Mouse (Mus musculus) granulocyte monocyte progenitor cell, adult 5-6 weeks (primary cell): ENCODE measurements at regions not wholly inside any gene's neighbourhood (a gene's known extent, or its start where the extent isn't known, plus 50 kb on each side); places are given as distances from the start of the nearest gene placed in this dataset.

Experiments used
- ATAC-seq: replicated peaks from 2 replicates; pipeline ENCODE4 v1.8.0; 2016; ENCODE audit warnings: mild to moderate bottlenecking, moderate TSS enrichment, inconsistent platforms; ENCODE audit not compliant: poor library complexity, severe bottlenecking

DNA sequence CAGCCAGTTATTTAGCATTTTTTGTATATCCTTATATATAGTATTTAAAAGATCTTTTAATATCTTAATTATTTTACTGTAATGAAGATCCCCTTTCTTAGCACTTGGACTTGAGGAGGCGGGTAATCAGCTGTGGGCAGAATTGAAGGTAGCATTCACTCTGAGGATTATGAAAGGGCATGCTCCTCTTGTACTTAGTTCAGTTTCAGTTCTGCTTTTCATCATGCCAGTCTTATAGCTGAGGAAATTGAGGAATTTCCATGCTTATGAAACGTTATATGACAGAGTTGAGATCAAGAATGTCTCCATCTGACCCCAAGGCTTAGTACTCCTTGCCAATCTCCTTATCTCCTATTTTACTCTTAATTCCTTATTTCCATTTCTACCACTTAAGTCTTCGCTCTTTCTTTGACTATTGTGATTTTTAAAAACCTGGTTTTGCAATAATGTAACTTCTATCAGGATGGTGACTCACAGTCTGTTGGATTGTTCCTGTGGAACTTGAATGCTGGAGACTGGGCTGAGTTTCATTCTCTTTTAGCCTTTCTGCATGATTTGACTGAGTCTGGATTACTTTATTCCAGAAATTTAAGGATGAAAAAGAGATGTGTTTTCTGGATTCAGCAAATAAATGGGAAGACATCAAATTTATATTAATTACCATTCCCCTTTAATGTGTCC is 133.6 kb downstream of the Papss1 start:
- peak; percentile 95 for ATAC-seq

- no peak for ATAC-seq
Observed at GRCm38 (mm10) chr3:131703134-131703533, 138.6 kb downstream of the Papss1 start.

DNA sequence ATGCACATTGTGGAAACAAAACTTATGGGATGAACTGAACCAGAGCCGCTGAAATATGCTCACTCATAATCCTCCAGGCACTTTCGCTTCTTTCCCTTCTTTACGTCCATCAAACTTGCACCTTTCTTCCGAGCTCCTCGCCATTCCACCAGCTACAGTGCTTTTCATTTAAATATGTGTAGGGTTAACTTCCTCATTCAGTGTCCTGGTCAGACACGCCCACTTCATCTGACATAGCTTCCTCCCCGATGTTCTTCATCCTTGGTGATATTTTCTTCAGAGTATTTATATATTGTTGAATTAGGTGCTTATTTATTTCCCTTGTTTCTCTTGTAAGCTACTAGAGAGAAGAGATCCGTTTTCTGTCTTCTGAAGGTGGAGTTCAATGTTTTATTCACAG is 149.0 kb downstream of the Papss1 start:
- ATAC-seq = peak; percentile 55

- ATAC-seq = no peak
Observed at GRCm38 (mm10) chr3:131718761-131719160, 154.2 kb downstream of the Papss1 start.

- no peak for ATAC-seq
Observed at GRCm38 (mm10) chr3:131728618-131729017, 164.1 kb downstream of the Papss1 start.

DNA sequence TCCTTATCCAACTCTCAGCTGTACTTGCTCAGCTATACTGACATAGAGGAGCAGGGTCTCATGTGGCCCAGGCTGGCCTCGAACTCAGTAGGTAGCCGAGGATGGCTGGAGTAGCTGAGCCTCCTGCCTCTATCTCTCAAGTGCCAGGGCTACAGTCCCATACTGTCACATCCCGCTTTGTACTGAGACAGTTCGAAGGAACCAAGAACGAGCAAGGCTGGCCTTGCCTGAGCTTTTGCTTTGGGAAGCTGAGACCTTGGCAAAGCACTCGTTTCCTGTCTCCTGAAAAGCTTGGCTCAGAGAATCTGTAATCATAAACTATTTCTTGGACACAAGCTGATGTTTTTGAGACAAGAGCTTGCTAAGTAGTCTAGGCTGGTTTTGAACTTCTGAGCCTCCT is 169.7 kb downstream of the Papss1 start:
- no peak for ATAC-seq

DNA sequence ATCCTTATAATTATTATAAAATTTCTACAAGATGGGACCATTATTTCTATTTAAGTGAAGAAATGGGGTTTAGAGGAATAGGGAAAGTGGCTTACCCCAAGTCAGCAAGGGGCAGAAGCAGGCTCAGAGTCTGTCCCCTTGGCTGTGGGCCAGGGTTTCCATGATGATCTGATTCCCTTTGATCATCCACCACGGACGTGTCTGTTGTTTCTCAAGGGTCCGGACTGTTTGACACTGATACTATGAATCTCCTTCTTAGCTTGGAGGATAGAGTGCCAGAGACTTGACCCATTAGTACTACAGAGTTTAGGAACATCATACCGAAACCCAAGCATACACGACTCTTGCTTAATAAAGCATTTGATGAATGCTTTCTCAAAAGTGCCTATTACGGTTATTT is 172.9 kb downstream of the Papss1 start:
- ATAC-seq = no peak

DNA sequence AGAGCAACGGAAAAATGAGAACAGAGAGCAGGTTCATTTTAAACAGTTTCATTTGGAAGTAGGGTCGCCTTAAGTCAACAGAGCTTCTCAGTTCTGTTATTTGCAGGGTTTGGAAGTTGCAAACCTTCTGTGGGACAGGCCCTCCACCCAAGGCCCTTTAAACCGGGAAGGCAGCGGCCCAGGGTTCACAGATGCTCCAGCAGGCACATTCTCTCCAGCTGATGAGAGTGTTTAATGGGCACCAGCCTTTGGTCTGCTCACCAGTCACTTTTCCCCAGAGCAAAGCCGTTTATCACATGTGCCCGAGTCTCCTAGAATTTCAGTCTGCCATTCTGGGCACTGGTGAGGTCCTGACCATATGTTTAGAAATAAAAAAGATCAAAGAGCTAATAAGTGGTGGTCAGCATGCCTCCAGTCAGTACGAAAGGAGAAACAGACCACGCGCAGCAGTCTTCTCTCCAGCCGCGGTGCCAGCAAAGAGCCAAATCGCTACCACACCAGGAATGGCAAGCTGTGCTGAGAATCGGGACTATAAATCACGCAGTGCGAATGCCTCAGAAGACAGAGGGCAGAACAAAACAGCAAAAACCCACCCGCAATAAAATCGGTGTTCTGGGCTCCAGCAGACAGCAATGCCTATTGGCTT is 173.5 kb downstream of the Papss1 start:
- ATAC-seq = no peak

GRCm38 (mm10) chr3:131755537-131755936 is 191.0 kb downstream of the Papss1 start:
- no peak for ATAC-seq

DNA sequence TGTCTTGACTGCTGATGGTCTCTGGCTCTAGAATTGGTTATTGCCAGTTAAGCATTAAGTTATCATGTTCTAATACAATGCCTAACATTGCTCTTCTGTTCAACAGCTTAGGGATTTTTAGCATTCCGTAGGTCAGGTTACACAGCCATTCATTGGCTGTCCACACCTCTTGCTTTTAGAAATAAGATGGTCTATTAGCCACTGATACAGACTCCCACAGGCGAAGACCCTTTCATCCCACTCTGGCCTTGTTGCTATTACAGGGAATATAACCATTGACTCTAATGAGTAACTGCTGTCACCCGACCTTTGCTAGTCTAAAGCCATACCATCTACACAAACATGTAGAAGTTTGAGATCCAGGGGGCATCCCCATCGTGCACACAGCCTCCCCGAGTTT is 191.6 kb downstream of the Papss1 start:
- ATAC-seq = no peak

GRCm38 (mm10) chr3:131769976-131770375 is 205.4 kb downstream of the Papss1 start:
- no peak for ATAC-seq

DNA sequence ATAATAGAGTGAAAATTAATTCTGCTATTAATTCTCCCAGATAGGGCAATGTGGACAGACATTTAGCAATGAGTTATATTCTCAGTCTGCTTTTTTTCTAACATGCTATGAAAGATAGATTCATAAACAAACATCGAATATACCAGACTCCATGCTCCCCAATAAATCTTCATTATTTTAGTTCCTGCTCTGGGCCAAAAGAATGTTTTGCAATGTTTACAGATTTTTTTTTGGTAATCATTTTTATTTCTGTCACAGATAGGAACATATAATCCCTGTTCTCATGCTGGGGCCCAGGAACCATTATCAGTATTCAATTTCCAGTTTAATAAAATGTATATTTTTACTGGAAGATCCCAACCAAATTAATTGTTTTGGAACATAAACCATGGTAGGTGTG is 205.9 kb downstream of the Papss1 start:
- ATAC-seq = no peak

DNA sequence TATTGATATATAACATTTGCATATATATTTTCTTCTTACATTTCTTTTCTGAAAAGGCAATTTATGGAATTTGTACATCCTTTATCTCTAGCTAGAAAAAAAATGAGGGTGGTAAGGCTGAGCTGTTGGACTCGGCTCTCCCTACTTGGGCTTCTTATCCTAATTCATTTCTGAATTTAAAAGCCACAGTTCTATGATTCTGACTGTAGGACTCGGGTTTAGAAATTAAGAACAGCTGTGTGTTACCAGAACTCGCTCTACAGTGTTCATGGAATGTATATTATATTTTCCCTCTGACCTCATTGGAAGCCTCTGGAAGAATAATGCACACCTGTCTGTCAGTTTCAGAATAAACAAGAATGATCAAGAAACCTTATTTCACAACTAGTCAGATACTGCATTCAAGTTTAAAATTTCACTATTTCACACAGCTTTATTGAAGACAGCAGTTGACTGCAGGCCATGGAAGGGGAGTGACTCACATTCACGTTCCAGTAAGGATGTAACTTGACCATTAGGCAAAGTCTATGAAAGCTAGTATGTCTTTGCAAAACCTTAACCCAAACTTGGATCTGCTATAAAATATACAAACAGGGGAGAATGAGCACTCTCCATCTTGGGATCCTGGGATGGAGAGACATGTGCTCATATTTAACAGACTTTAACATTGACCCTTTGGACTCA is 207.4 kb downstream of the Papss1 start:
- ATAC-seq = no peak

DNA sequence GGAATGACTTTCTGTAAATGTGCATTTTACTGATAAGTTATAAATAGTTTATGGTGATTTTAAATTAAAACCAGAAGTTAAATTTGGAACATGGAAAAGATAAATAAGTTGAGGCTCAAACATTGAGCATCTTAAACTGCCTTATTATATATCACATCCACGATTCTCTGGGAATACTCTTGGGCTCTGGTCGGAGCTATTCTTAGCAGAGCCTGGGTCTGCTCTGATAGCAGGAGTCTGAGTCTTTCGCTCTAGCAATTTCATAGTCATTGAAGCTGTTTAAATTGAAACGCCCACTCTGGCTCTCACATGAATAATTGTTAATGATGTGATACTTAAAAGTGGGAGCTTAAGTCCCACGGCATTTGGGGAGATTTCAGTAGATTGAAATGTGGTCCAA is 208.0 kb downstream of the Papss1 start:
- ATAC-seq = no peak

DNA sequence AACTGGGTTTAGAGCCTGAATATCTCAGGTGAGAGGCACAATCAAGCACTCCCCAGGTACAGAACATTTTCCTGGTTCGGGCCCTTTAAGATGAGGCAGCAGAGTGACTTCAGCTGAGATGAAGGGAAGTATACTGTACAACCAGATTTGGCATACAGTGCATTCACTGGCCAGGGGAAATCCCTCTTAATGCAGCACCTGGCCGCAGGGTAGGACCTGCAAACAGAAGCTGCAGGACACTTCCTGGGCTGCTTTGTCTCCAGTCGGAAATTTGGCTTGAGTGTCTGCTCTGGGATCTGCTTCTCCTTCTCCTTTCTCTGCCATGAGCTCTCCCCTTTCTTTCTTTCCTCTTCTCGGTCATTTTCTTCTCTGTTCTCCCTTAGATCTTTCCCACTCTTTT is 210.9 kb downstream of the Papss1 start:
- no peak for ATAC-seq

DNA sequence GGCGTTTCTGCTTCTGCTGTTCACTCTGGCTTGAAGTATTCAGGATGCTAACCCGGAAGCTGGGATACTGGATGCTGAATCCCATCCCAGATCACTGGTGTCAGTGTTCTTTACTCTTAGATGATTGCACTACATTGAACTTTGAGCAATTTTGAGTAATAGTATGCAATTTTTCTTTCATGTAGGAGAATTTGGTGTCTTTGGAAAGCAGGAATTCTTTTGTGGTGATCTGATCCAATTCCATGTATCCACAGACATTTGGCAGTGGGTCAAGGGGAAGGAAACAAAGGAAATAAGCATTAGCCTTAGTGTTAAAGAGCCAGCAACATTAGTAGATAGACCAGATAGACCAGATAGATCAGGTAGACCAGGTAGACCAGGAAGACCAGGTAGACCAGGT is 212.1 kb downstream of the Papss1 start:
- ATAC-seq = no peak

DNA sequence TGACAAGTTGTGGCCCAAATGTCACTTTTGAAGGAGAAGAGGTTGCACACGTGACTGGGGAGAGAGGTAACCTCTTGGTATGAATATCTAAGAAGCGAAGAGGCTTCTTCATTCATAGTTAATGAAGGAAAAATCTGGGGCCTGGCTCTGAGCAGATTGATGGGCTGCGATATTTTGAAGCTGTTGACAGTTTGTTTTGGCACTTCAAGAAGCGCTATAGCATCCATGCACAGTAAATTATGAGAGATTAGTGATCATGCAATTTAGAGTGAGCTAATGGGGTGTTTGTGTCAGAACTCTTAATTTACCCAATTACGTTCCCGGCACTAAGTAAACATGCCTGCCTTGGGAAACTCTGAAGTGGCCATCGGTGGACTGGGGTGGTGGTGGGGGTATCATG is 215.2 kb downstream of the Papss1 start:
- no peak for ATAC-seq

DNA sequence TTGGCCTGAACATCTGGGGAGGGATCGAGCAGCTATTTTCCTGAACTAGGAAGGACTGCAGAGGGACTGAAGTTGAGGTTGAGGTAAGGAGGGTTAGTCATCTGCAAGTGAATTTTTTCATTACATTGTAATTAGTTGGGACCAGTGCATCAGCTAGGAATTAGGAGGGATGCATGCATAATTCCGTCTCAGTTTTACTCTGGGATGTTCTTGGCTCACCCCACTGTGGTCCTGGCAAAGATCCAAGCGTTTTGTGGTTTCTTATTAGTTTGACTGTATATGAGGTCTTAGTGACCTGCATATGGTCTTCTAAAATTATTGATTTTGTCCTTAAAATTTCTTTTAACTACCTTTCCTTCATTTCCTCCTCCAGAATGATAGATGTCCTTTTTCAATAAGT is 221.0 kb downstream of the Papss1 start:
- no peak for ATAC-seq

GRCm38 (mm10) chr3:131788321-131788720 is 223.8 kb downstream of the Papss1 start:
- ATAC-seq = no peak

- no peak for ATAC-seq
Observed at GRCm38 (mm10) chr3:131789177-131789576, 224.6 kb downstream of the Papss1 start.

GRCm38 (mm10) chr3:131794056-131794455 is 229.5 kb downstream of the Papss1 start:
- ATAC-seq = no peak
